Mouse (Mus musculus) mouse embryonic stem cell (cell line): ENCODE measurements at regions not wholly inside any gene's neighbourhood (a gene's known extent, or its start where the extent isn't known, plus 50 kb on each side); places are given as distances from the start of the nearest gene placed in this dataset.
"Not testable (repeated sequence)": the region's sequence is repeated elsewhere in the genome, so short reads cannot be mapped to it uniquely, and the experiment has no call there.

Source experiments
- in situ Hi-C, 2 experiments: fragments of 300-500 bp; cut with MboI; formaldehyde crosslinking; loops; 1 replicate in 1 of 2; 3 replicates in 1 of 2; pipeline ENCODE4 v1.14.3; 2019 to 2020; ENCODE audit warnings: low sequenced_read_pairs in 2 of 2, low pct_unique_long_range_greater_than_20kb in 1 of 2, mixed read lengths in 1 of 2; ENCODE audit not compliant: unreplicated experiment in 1 of 2

- in situ Hi-C loops = no loop called here
These were observed 197.4 kb downstream of the Prex1 start for GRCm38 (mm10) chr2:166516261-166516660.

GRCm38 (mm10) chr2:166514664-166515063 lies 199.0 kb downstream of the Prex1 start:
- in situ Hi-C loops = no loop called here

GRCm38 (mm10) chr2:166512488-166512887 lies 201.1 kb downstream of the Prex1 start:
- in situ Hi-C loops = no loop called here

DNA sequence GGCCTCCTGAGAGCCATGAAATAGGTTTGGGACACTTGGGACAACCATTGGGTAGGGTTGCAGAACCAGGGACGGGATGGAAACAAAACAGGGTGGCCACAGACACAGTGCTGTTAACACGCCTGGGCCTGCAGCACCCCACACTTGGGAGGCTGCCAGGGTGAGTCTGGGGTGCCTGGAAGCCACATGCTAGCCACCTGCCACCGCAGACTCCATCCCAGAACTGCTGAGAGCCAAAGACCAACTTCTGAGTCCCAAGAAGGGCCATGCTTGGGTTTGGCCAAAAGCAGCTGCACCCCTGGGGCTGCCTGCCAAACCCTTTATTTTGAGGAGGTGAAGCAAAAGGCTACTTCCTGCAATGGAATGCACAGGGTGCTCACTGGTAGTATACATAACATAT lies 202.2 kb downstream of the Prex1 start:
- in situ Hi-C loops = not testable (repeated sequence)

GRCm38 (mm10) chr2:166510776-166511175 lies 202.9 kb downstream of the Prex1 start:
- in situ Hi-C loops = no loop called here

DNA sequence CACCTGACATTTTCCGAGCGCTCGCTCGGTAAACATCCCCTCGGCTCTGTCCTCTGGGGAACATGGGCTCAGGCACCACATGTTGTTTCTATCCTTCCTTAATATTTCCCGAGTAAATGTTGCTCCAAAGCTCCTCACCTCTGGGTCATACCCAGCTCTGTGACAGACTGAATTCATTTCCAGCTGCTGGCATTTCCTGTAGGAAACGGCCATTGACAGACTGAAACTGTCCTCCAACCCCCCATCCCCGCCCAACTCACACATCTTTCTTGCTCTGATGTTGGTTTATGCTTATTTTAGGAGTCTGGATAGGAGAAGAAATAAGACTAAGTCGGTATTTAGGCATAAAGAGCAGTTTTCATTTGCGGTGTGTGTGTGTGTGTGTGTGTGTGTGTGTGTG lies 204.0 kb downstream of the Prex1 start:
- in situ Hi-C loops = no loop called here

DNA sequence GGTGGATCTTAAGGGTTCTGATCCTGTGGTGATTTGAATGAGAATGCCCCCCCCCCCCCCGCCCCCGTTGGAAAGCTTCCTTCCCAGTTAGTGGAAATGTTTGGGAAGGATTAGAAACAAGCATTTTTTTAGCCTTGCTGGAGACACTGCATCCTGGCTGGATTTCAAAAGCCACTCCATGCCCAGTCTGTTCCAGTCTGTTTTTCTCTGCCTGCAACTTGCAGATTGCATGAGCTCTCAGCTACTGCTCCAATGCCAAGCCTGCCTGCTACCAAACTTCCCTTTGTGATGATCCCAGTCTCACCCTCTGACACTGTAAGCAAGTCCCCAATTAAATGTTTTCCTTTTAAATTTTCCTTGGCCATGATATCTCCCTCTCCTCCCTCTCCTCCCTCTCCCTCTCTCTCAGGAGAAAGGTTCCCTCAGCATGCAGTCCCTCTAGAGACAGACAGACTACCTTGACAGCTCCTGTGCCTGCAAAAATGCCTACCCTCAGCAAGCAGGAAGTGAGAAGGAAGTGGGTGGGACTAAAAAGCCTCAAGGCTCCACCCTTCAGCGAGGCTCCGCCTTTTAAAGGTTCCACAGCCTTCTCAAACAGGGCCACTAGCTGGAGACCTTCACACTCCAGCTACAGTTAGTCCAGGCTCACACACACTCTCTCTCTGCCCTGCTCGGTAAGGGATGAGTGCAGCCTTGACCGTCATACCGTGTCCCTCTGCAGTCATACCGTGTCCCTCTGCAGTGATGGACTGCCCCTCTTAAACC lies 204.8 kb downstream of the Prex1 start:
- in situ Hi-C loops = no loop called here

GRCm38 (mm10) chr2:166505309-166505708 lies 208.3 kb downstream of the Prex1 start:
- in situ Hi-C loops = no loop called here

DNA sequence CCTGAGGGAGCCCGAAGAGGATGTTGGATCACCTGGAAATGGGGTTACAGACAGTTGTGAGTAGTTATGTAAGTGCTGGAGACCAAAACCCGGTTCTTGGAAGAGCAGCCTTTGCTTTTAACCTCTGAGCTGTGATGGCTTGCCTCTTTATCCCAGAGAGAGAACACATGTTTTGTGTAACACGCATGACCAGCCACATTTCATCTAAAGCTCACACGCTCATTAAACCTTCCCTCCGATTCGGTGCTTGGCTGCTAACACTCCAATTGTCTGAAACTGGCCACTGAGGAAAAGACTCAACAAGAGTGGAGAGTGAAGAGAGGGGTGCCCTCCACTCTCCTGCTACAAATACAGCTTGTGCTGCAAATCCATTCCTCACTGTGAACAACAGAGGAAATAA lies 210.0 kb downstream of the Prex1 start:
- in situ Hi-C loops = no loop called here

DNA sequence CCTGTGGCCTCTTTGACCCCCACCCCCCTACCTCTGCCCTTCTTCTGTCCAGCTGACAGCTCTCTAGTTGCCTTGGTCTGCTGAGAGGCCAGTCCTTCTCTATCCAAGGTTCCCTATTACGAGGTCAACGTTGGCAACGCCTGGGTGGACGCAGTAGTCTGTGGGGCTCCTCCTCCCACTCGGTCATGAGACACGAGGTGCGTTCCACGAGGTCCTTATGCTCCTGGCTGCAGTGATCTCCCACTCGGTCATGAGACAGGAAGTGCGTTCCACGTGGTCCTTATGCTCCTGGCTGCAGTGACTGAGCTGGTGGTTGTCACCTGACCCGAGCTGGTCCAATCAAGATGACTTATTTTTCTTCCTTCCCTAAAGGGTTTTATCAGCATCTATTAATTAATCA lies 220.7 kb downstream of the Prex1 start:
- in situ Hi-C loops = no loop called here

DNA sequence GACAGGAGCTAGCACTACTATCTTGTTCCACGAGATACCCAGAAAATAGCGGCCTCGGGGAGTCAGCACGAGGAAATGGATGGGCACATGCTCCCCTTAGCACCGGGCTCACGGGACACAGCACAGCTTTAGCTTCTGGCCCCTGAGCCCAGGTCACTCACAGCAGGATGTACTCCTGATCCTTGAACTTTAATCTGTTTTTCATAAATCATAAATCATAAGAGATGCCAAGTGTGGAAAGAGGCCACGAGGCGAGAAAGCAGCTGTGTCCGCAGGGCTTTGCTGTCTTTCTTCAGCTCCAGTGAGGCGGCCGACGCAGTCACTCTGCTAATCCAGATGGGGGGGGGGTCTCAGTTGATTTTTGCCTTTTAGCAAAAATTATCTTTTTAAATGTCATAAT lies 221.2 kb downstream of the Prex1 start:
- in situ Hi-C loops = no loop called here

- in situ Hi-C loops = no loop called here
These were observed 221.8 kb downstream of the Prex1 start for GRCm38 (mm10) chr2:166491861-166492260.

DNA sequence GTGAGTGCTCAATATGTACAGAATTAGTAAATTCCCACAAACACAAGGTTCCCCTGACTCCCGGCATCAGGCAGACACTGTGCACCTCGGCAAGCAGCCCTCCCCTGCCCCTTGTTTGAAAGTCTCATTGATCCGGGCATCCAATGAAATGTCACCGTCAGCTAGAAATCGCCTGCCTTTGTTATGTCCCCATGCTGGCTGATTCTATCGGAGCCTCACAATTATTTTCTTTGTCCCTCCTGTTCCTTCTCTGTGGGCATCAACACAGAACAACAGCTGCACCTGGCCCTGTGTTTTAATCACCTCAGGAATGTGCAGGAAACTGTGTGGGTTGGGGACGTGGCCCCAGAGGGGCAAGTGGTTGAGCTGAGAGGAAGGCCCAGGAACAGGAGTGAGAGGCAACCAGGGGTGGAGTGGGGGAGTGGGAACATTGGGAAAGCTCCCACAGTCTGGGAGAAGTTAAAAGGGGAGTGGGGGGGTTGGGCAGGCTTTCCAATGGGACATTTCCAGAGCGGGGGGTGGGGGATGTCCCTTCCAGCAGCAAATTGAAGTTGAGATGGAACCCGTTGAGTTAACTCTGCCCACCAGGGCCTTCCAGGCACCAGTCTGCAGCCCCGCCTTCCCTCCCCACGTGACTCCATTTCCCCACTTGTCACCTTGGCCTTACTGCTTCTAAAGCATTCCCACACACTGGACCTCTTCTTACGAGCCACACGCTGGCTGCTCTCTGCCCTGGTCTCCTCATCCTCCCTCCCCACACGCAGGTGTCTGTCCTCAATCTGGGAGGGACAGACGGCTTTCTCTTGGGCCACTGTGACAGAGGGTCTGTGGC lies 224.4 kb downstream of the Prex1 start:
- in situ Hi-C loops = no loop called here

DNA sequence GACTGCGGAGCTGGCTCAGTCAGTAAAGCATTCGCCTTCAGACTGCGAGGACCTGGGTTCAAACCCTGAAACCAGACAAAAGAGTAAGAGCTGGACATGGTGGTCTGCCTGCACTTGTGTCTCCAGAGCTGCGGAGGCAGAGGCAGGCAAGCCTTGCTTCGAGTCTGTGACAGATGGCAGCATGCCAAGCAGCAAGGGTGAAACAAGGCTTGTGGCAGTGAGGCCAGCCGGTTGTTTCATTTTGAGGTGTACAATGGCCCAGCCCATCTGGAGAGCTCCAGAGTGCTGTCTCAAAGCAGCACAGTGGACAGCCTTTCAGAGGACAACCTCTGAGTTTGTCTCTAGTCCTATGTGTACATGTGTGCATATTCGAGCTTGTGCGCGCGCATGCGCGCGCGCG lies 225.9 kb downstream of the Prex1 start:
- in situ Hi-C loops = no loop called here

DNA sequence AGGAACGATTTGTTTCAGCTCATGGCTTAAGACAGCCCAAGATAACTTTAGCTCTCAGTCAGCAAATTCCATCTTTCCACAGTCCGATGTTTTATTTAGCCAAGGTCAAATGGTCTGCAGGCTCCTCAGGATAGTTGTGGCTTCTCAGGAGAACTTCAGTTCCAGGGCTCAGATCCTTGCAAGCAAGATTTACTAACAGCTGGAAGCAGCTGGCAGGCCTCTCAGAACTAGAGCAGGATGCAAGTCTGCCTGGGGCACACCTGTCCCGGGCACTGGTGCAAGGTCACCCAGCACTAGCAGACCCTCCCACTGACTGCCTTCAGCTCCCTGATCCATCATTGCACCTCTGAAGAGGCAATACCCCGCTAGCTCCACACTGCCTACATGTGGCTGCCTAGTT lies 227.8 kb downstream of the Prex1 start:
- in situ Hi-C loops = no loop called here

- in situ Hi-C loops = no loop called here
These were observed 228.3 kb downstream of the Prex1 start for GRCm38 (mm10) chr2:166485361-166485760.

DNA sequence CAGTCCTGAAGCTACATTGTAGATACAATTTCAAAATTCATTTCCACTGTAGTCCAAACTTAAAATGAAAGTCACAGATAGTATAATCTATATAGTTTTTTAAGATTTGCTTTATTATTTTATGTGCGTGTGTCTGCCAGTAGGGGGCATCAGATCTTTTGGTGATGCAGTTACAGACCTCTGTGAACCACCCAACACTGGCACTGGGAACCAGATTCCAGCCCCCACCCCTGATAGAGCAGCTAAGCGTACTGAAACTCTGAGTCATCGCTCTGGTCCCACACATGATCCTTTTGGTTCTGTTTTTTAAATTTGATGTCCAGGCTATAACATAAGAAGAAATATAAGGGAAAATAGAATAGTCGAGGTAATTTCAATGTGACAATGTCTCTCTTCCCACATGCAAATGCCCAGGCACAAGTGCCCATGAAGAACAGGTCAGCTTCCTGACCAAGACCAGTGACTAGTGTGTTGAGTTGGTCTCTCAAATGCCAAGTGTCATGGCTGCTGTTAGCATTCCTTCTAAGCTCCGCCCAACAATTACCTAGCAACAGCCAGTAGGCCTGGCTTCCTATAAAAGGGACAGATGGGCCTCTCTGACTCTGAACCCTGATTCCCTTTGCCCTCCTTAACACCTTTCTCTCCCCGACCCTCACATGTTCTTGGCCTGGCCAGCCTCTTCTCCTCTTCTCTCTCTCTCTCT lies 229.9 kb downstream of the Prex1 start:
- in situ Hi-C loops = no loop called here

GRCm38 (mm10) chr2:166482720-166483616 lies 230.7 kb downstream of the Prex1 start:
- in situ Hi-C loops = no loop called here
